Mouse (Mus musculus) thymus, adult 2 months (tissue): ENCODE data around the gene Rps6ka2. TPM values are rescaled to one million over a fixed set of nuclear protein-coding genes. Genes with fewer than 3 reads are reported as not detected.

Experiments used
- DNase-seq: peaks from one replicate; pipeline ENCODE4 v3.0.0; 2021
- H3K27ac ChIP-seq: fragments of 200-500 bp; 2 replicates; pipeline ENCODE4 v1.5.1; 2012; ENCODE audit warnings: low read length, control low read depth; ENCODE audit not compliant: control insufficient read depth, insufficient read depth
- H3K27me3 ChIP-seq: fragments of 200-500 bp; 2 replicates; pipeline ENCODE4 v1.6.1; 2012; ENCODE audit warnings: mild to moderate bottlenecking, low read length, moderate library complexity, mixed read lengths; ENCODE audit not compliant: control insufficient read depth, insufficient read depth
- H3K36me3 ChIP-seq: fragments of 200-500 bp; 2 replicates; pipeline ENCODE4 v1.6.1; 2012; ENCODE audit warnings: mild to moderate bottlenecking, low read length, moderate library complexity; ENCODE audit not compliant: control insufficient read depth, insufficient read depth
- H3K4me1 ChIP-seq: fragments of 200-500 bp; replicated peaks from 2 replicates; pipeline ENCODE4 v1.6.1; 2012; ENCODE audit warnings: low read length; ENCODE audit not compliant: control insufficient read depth, insufficient read depth
- H3K4me3 ChIP-seq: fragments of 200-500 bp; 2 replicates; pipeline ENCODE4 v1.5.1; 2012; ENCODE audit warnings: mild to moderate bottlenecking, low read length, control low read depth, moderate library complexity; ENCODE audit not compliant: control insufficient read depth, insufficient read depth
- CTCF ChIP-seq: fragments of 200-500 bp; IDR thresholded peaks from 2 replicates; pipeline ENCODE4 v1.5.1; 2012; ENCODE audit warnings: mild to moderate bottlenecking, control low read depth, low read length, moderate library complexity, borderline replicate concordance; ENCODE audit not compliant: control insufficient read depth, poor library complexity, insufficient read depth; ENCODE audit errors: extremely low read depth
- POLR2A ChIP-seq: fragments of 200-500 bp; IDR thresholded peaks from 2 replicates; pipeline ENCODE4 v1.6.1; 2012; ENCODE audit warnings: mild to moderate bottlenecking, low read length, control low read depth, moderate library complexity; ENCODE audit not compliant: control insufficient read depth, poor library complexity, insufficient read depth; ENCODE audit errors: extremely low read depth
- WGBS: fragments of 180-500 bp; shearing (Covaris S2); methylation state at CpG from one replicate; pipeline ENCODE4 v1.1.7; 2018; 5-methylcytosine and 5-hydroxymethylcytosine counted together
- polyA plus RNA-seq: library from polyadenylated mRNA; depleted of rRNA; stranded (reverse); fragments of >200 nt; gene quantifications from 2 replicates; pipeline ENCODE4 v1.2.3, GENCODE M21; 2012

Gene Rps6ka2
- polyA plus RNA-seq, 1 experiment: 8.8 TPM

DNA sequence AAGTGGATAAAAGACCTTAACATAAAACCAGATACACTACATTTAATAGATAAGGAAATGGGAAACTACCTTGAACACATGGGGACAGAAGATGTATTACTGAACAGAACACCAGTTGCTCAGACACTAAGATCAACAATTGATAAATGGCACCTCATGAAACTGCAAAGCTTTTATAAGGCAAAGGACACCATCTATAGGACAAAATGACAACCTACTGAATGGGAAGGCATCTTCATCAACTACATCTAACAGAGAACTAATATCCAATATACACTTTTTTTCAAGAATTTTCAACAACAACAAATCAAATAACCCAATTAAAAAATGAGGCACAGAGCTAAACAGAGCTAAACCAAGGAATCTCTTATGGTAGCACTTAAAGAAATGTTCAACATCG is 87.3 kb downstream of the Rps6ka2 start:
- no peak for DNase-seq
- Histone ChIP-seq H3K27ac (no peak overlapping the region), H3K27me3 (no peaks in the 10 kb centered on the region), H3K4me3 (no peak overlapping the region), H3K36me3 (no peaks in the 10 kb centered on the region), H3K4me1 (peaks cover 3% of the 10 kb centered on the region; the same call in 1 of the 2 replicates)
- WGBS: 92% methylated on average over 1 of the region's 1 CpGs
- no peak for TF ChIP-seq CTCF
- no peak for TF ChIP-seq POLR2A

DNA sequence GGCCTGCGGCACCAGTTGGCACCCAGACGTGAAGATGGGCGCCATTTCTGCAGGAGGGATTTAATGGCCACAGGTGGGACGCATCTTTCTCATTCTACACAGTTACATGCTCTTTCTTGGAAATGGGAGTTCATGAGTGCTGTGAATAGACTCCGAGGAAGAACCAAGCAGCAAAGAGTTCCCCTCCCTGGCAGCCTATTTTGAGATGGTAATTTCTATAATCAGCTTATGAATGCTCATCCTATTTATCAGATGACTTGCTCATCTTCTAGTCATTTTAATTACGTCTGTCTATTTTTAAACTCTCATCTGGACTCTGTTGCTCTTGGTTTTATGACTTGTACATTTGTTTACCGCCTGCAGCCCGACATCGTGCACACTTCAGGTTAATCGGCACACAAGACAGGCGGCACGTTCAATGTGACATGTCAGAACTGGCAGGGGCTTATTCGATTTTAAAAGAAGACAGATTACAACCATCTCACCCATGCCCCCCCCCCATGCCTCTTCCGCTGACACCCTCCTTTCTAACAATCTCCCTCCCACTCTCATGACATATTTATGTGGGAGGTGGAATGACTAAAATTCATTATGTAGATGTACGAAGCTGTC is 88.9 kb downstream of the Rps6ka2 start:
- 95% methylated on average over 15 of the region's 15 CpGs for WGBS
- H3K4me1 ChIP-seq: peaks cover 3% of the 10 kb centered on the region; the same call in 1 of the 2 replicates
- no peak overlapping the region for H3K4me3 ChIP-seq
- no peaks in the 10 kb centered on the region for H3K27me3 ChIP-seq
- no peaks in the 10 kb centered on the region for H3K36me3 ChIP-seq
- no peak for DNase-seq
- no peak overlapping the region for H3K27ac ChIP-seq
- TF ChIP-seq POLR2A: no peak

DNA sequence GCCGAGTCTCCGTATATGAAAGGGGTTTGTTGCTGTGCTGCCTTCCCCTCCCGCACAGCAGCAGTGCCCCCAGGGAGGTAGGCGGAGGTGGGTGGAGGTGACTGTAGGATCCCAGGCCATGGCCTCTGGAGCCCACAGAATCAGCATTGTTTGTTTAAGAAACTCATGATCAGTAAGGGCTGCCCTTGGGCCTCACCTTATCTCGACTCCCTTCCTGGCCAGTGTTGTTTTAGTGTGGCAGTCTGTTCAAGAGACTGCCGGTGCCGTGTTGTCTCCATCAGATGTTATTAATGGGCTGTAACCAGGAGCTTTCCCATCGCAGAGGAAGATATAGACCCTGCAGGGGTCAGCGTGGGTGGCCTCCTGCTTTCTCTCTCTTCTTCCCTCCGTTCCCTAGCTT is 90.4 kb downstream of the Rps6ka2 start:
- TF ChIP-seq POLR2A: no peak
- TF ChIP-seq CTCF: no peak
- DNase-seq: no peak
- no peak overlapping the region for H3K27ac ChIP-seq
- no peak overlapping the region for H3K4me3 ChIP-seq
- 96% methylated on average over 10 of the region's 10 CpGs for WGBS
- no peaks in the 10 kb centered on the region for H3K36me3 ChIP-seq
- peaks cover 3% of the 10 kb centered on the region; the same call in 1 of the 2 replicates for H3K4me1 ChIP-seq
- no peaks in the 10 kb centered on the region for H3K27me3 ChIP-seq

DNA sequence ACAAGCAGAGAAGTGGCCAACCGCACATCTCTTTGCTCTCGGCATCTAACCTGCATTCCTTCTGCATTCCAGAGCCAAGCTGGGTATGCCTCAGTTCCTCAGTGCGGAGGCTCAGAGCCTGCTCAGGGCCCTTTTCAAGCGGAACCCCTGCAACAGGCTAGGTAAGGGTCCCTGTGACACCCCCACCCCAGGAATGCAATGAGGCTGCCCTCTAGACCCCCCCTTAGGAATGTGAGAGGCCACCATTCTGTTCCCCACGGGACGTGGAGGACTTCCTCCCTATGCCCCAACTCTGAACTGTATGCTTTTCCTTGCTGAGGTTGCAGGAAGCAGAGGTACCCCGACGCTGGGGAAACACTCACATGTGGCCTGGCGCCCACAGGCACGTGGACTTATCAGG is 92.1 kb downstream of the Rps6ka2 start:
- Histone ChIP-seq H3K36me3 (no peaks in the 10 kb centered on the region), H3K27ac (no peak overlapping the region), H3K4me1 (peaks cover 3% of the 10 kb centered on the region; the same call in 1 of the 2 replicates), H3K27me3 (no peaks in the 10 kb centered on the region), H3K4me3 (no peak overlapping the region)
- TF ChIP-seq CTCF (no peak), POLR2A (no peak)
- DNase-seq: no peak
- WGBS: 59% methylated on average over 10 of the region's 10 CpGs

DNA sequence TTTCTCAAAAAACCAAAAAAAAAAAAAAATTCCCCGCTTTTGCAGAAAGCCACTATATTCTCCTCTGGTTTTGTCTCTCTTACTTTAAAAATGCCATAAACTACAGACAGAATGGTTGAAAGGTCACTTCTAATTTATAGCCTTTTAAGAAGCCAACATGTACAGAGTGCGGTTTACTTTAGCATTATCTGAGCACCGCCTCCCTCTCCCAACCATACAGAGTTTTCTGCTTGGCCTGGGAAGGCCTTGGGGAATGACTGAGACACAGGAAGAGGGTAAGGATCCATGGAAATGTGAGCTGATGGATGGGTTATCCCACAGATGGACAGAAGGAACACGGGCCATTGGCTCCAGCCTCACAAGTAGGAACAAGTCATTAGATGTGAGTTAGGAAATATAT is 92.7 kb downstream of the Rps6ka2 start:
- peaks cover 3% of the 10 kb centered on the region; the same call in 1 of the 2 replicates for H3K4me1 ChIP-seq
- H3K27me3 ChIP-seq: no peaks in the 10 kb centered on the region
- 97% methylated on average over 4 of the region's 4 CpGs for WGBS
- H3K36me3 ChIP-seq: no peaks in the 10 kb centered on the region
- no peak for DNase-seq
- H3K4me3 ChIP-seq: no peak overlapping the region
- no peak overlapping the region for H3K27ac ChIP-seq
- no peak for TF ChIP-seq POLR2A
- no peak for TF ChIP-seq CTCF

DNA sequence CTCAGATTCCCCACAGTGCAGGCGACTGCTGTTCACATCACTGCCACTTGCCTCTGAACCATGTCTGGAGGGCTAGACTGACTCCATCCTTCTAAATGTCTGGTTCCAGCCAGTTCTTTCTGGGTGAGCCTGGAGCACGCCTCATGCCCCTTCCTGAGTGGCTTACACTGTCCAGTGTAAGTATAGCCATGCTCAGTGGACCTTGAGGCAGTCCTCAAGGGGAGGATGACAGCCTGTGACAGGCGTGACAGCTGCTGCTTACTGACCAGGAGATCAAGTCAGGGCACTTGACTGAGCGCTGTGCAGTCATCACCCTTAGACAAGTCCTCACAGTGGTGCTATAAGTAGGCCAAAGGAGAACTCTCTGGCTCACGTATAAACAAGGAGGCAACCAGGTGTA is 94.7 kb downstream of the Rps6ka2 start:
- Histone ChIP-seq H3K36me3 (no peaks in the 10 kb centered on the region), H3K4me3 (no peak overlapping the region), H3K27me3 (no peaks in the 10 kb centered on the region), H3K4me1 (peaks cover 3% of the 10 kb centered on the region; the same call in 1 of the 2 replicates), H3K27ac (no peak overlapping the region)
- 93% methylated on average over 5 of the region's 5 CpGs for WGBS
- DNase-seq: no peak
- TF ChIP-seq POLR2A: no peak
- TF ChIP-seq CTCF: no peak

DNA sequence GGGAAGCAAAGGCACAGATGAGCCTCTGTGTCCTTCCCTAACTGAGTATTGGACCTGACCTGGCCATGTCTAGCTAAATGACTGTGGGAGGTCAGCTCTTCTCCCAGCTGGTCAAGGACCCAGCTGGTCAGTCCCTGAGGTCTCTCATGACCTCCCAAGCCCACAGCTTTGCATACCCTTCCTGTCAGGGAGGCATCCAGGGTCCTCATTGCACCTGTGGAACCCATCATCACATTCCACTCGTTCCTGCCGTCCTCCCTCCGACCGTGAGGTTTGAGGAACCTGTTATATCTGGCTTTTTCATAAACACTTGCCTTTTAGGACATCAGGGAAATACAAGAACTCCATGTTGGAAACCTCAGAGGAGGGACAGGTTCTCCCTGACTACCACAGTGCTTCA is 95.4 kb downstream of the Rps6ka2 start:
- TF ChIP-seq POLR2A (no peak), CTCF (no peak)
- no peak for DNase-seq
- Histone ChIP-seq H3K36me3 (no peaks in the 10 kb centered on the region), H3K4me3 (no peak overlapping the region), H3K27ac (no peak overlapping the region), H3K27me3 (no peaks in the 10 kb centered on the region), H3K4me1 (peaks cover 3% of the 10 kb centered on the region; the same call in 1 of the 2 replicates)
- WGBS: 90% methylated on average over 4 of the region's 4 CpGs
